Comparison of ENCODE assay signal across 15 mouse cellular contexts in genomic region chr14:32145809-32146511, GRCm38 (mm10). TPM values are rescaled to one million over a fixed set of nuclear protein-coding genes. Genes with fewer than 3 reads are reported as not detected.
A peak's percentile ranks its signal among the peaks of the same experiment; 100 is the strongest.
DNase-seq lines count a peak whose midpoint lies in the region; ATAC-seq and TF ChIP-seq lines count a peak whose summit lies in the region.
"Had no signal": no experiment of that assay in that cellular context is flagged by ENCODE, and none has a peak within 500 bp of the region (broad histone marks: within the 10 kb centered on the region; RNA-seq: fewer than 3 reads in every experiment).

No protein-coding gene starts in this region.

- WGBS in forebrain, embryonic 10.5 days: 85% methylated on average over 7 of the region's 7 CpGs
- 88% methylated on average over 7 of the region's 7 CpGs for WGBS in forebrain, postnatal 0 days
- WGBS in kidney, embryonic 16.5 days: 50% methylated on average over 7 of the region's 7 CpGs
- WGBS in liver, embryonic 12.5 days (ENCODE audit: insufficient replicate concordance): 16% methylated on average over 7 of the region's 7 CpGs
- WGBS in stomach, embryonic 15.5 days: 68% methylated on average over 7 of the region's 7 CpGs

- DNase-seq in forebrain, embryonic 10.5 days (ENCODE audit: extremely low spot score, low spot score): no peak
- DNase-seq in forebrain, postnatal 0 days: no peak
- peak; percentile 11 to 27 for DNase-seq in kidney, postnatal 4 days
- DNase-seq in thymus, postnatal 4 days: no peak
- DNase-seq in left cerebral cortex, postnatal 10 days (ENCODE audit: extremely low spot score in 1 of 2, low spot score in 2 of 2): no peak
- DNase-seq: gastrocnemius, postnatal 25 days had no signal

- H3K4me2 ChIP-seq in forebrain, postnatal 0 days (ENCODE audit: low read depth): no peak overlapping the region
- H3K4me2 ChIP-seq in kidney, embryonic 16.5 days (replicated peaks; ENCODE audit: low read depth, low read length): no peak overlapping the region
- peak overlapping the region; percentile 69 for H3K4me2 ChIP-seq in liver, embryonic 12.5 days
- H3K4me2 ChIP-seq in stomach, embryonic 15.5 days: no peak overlapping the region
- H3K4me2 ChIP-seq: limb, embryonic 13.5 days had no signal

- no peaks in the 10 kb centered on the region for H3K27me3 ChIP-seq in forebrain, embryonic 10.5 days (ENCODE audit: poor library complexity, severe bottlenecking)
- H3K27me3 ChIP-seq in forebrain, postnatal 0 days (ENCODE audit: insufficient read depth, low read length): no peaks in the 10 kb centered on the region
- H3K27me3 ChIP-seq in kidney, embryonic 16.5 days (ENCODE audit: insufficient read depth, low read length): no peaks in the 10 kb centered on the region
- H3K27me3 ChIP-seq in liver, embryonic 12.5 days (replicated peaks): no peaks in the 10 kb centered on the region
- no peaks in the 10 kb centered on the region for H3K27me3 ChIP-seq in stomach, embryonic 15.5 days (replicated peaks)
- H3K27me3 ChIP-seq: limb, embryonic 13.5 days had no signal

- H3K4me1 ChIP-seq in forebrain, embryonic 10.5 days: no peaks in the 10 kb centered on the region
- no peaks in the 10 kb centered on the region for H3K4me1 ChIP-seq in forebrain, postnatal 0 days (ENCODE audit: insufficient read depth)
- H3K4me1 ChIP-seq in kidney, embryonic 16.5 days (ENCODE audit: insufficient read depth, low read length): no peaks in the 10 kb centered on the region
- H3K4me1 ChIP-seq in liver, embryonic 12.5 days: peaks cover 44% of the 10 kb centered on the region
- H3K4me1 ChIP-seq in stomach, embryonic 15.5 days: no peaks in the 10 kb centered on the region
- H3K4me1 ChIP-seq: embryonic facial prominence, embryonic 10.5 days; limb, embryonic 13.5 days had no signal

- intact Hi-C loops in left cerebral cortex, postnatal 10 days (cut with DNase I): no loop called here

- peak overlapping the region; percentile 65; the same call in 1 of the 2 replicates for H3K27ac ChIP-seq in forebrain, embryonic 10.5 days
- H3K27ac ChIP-seq in forebrain, postnatal 0 days (ENCODE audit: low read depth, low read length): no peak overlapping the region
- no peak overlapping the region for H3K27ac ChIP-seq in kidney, embryonic 16.5 days (ENCODE audit: low read length)
- H3K27ac ChIP-seq in liver, embryonic 12.5 days: peak overlapping the region; percentile 96
- H3K27ac ChIP-seq in stomach, embryonic 15.5 days: no peak overlapping the region
- H3K27ac ChIP-seq: embryonic facial prominence, embryonic 10.5 days; layer of hippocampus, adult 2 months; limb, embryonic 13.5 days had no signal

- no peaks in the 10 kb centered on the region for H3K36me3 ChIP-seq in forebrain, embryonic 10.5 days (replicated peaks)
- no peaks in the 10 kb centered on the region for H3K36me3 ChIP-seq in forebrain, postnatal 0 days (ENCODE audit: insufficient read depth)
- H3K36me3 ChIP-seq in kidney, embryonic 16.5 days (ENCODE audit: insufficient read depth, low read length): no peaks in the 10 kb centered on the region
- H3K36me3 ChIP-seq in liver, embryonic 12.5 days: no peaks in the 10 kb centered on the region
- no peaks in the 10 kb centered on the region for H3K36me3 ChIP-seq in stomach, embryonic 15.5 days
- H3K36me3 ChIP-seq: embryonic facial prominence, embryonic 10.5 days; limb, embryonic 13.5 days had no signal

- no peak for ATAC-seq in forebrain, postnatal 0 days
- ATAC-seq in kidney, embryonic 16.5 days (ENCODE audit: low FRiP score, low TSS enrichment): no peak
- ATAC-seq in liver, embryonic 12.5 days: peak; percentile 96
- peak; percentile 91 for ATAC-seq in stomach, embryonic 15.5 days (ENCODE audit: insufficient read depth, low FRiP score, low read depth)
- ATAC-seq: forebrain, embryonic 14.5 days; hindbrain, embryonic 16.5 days had no signal

- no peak for TF ChIP-seq CTCF in forebrain, postnatal 0 days (IDR thresholded peaks at IDR 0.05; ENCODE audit: low read depth)

- peaks cover 12% of the 10 kb centered on the region for H3K9me3 ChIP-seq in forebrain, embryonic 10.5 days
- H3K9me3 ChIP-seq in forebrain, postnatal 0 days (ENCODE audit: low read length): 0 out of 2 replicates have a peak, but pooled peaks cover 4% of the 10 kb centered on the region
- peaks cover 11% of the 10 kb centered on the region; the same call in 1 of the 2 replicates for H3K9me3 ChIP-seq in kidney, embryonic 16.5 days (ENCODE audit: low read length)
- peaks cover 12% of the 10 kb centered on the region; the same call in 1 of the 2 replicates for H3K9me3 ChIP-seq in liver, embryonic 12.5 days (replicated peaks)
- no peaks in the 10 kb centered on the region for H3K9me3 ChIP-seq in stomach, embryonic 15.5 days

- no peak overlapping the region for H3K9ac ChIP-seq in forebrain, postnatal 0 days
- H3K9ac ChIP-seq in kidney, embryonic 16.5 days (replicated peaks; ENCODE audit: low read length): no peak overlapping the region
- H3K9ac ChIP-seq in liver, embryonic 12.5 days: peak overlapping the region; percentile 72
- H3K9ac ChIP-seq in stomach, embryonic 15.5 days: no peak overlapping the region
- H3K9ac ChIP-seq: limb, embryonic 13.5 days had no signal

- H3K4me3 ChIP-seq in forebrain, embryonic 10.5 days: no peak overlapping the region
- no peak overlapping the region for H3K4me3 ChIP-seq in forebrain, postnatal 0 days (ENCODE audit: low read depth, low read length)
- H3K4me3 ChIP-seq in kidney, embryonic 16.5 days (ENCODE audit: low read length): no peak overlapping the region
- peak overlapping the region; percentile 50 for H3K4me3 ChIP-seq in liver, embryonic 12.5 days
- H3K4me3 ChIP-seq in stomach, embryonic 15.5 days (replicated peaks): no peak overlapping the region
- H3K4me3 ChIP-seq: embryonic facial prominence, embryonic 10.5 days; layer of hippocampus, adult 2 months; limb, embryonic 13.5 days had no signal

RNA-seq across cellular contexts. Expression of gene Msmb, which starts 4.1 kb away (rescaled TPM):
- polyA plus RNA-seq in forebrain, embryonic 10.5 days (2016; fragmentation: Nextera tagmentation; extraction: Ambion mirVana): not detected in 2 replicates
- not detected in 2 replicates for total RNA-seq in forebrain, postnatal 0 days (2014; rRNA removed)
- not detected in 2 replicates for polyA plus RNA-seq in forebrain, postnatal 0 days (2015; fragmentation: Nextera tagmentation; extraction: Ambion mirVana)
- not detected in 2 replicates for polyA plus RNA-seq in kidney, embryonic 16.5 days (2015; fragmentation: Nextera tagmentation; extraction: Ambion mirVana)
- 0.36 and 0.50 TPM in 2 replicates for polyA plus RNA-seq in liver, embryonic 12.5 days (2016; fragmentation: Nextera tagmentation; extraction: Ambion mirVana)
- polyA plus RNA-seq in stomach, embryonic 15.5 days (2015; fragmentation: Nextera tagmentation; extraction: Ambion mirVana): not detected in 2 replicates
- total RNA-seq in left cerebral cortex, postnatal 10 days (2021): not detected
- total RNA-seq: ES-E14; gastrocnemius, postnatal 25 days; layer of hippocampus, adult 2 months had no signal
- polyA plus RNA-seq: embryonic facial prominence, embryonic 10.5 days; forebrain, embryonic 14.5 days; hindbrain, embryonic 16.5 days; limb, embryonic 13.5 days had no signal

RNA-seq across cellular contexts. Expression of gene Ncoa4, which starts 13.7 kb away (rescaled TPM):
- 69.6 and 82.1 TPM in 2 replicates for polyA plus RNA-seq in forebrain, embryonic 10.5 days (2016; fragmentation: Nextera tagmentation; extraction: Ambion mirVana)
- 143 and 153 TPM in 2 replicates for total RNA-seq in forebrain, postnatal 0 days (2014; rRNA removed)
- 77.9 and 83.8 TPM in 2 replicates for polyA plus RNA-seq in forebrain, postnatal 0 days (2015; fragmentation: Nextera tagmentation; extraction: Ambion mirVana)
- 115 and 119 TPM in 2 replicates for polyA plus RNA-seq in kidney, embryonic 16.5 days (2015; fragmentation: Nextera tagmentation; extraction: Ambion mirVana)
- polyA plus RNA-seq in liver, embryonic 12.5 days (2016; fragmentation: Nextera tagmentation; extraction: Ambion mirVana): 289 and 291 TPM in 2 replicates
- 122 and 136 TPM in 2 replicates for polyA plus RNA-seq in stomach, embryonic 15.5 days (2015; fragmentation: Nextera tagmentation; extraction: Ambion mirVana)
- 100 to 1,000 TPM; 121 to 130 TPM for total RNA-seq in left cerebral cortex, postnatal 10 days (2021)

RNA-seq across cellular contexts. Expression of gene Timm23, which starts 55.7 kb away (rescaled TPM):
- 356 and 363 TPM in 2 replicates for polyA plus RNA-seq in forebrain, embryonic 10.5 days (2016; fragmentation: Nextera tagmentation; extraction: Ambion mirVana)
- 123 and 160 TPM in 2 replicates for total RNA-seq in forebrain, postnatal 0 days (2014; rRNA removed)
- polyA plus RNA-seq in forebrain, postnatal 0 days (2015; fragmentation: Nextera tagmentation; extraction: Ambion mirVana): 253 and 292 TPM in 2 replicates
- polyA plus RNA-seq in kidney, embryonic 16.5 days (2015; fragmentation: Nextera tagmentation; extraction: Ambion mirVana): 272 and 302 TPM in 2 replicates
- 280 and 286 TPM in 2 replicates for polyA plus RNA-seq in liver, embryonic 12.5 days (2016; fragmentation: Nextera tagmentation; extraction: Ambion mirVana)
- 203 and 260 TPM in 2 replicates for polyA plus RNA-seq in stomach, embryonic 15.5 days (2015; fragmentation: Nextera tagmentation; extraction: Ambion mirVana)
- total RNA-seq in left cerebral cortex, postnatal 10 days (2021): 10 to 100 TPM; 62.1 to 75.7 TPM

RNA-seq across cellular contexts. Expression of gene Parg, which starts 55.8 kb away (rescaled TPM):
- 45.2 and 51.9 TPM in 2 replicates for polyA plus RNA-seq in forebrain, embryonic 10.5 days (2016; fragmentation: Nextera tagmentation; extraction: Ambion mirVana)
- 46.9 and 56.0 TPM in 2 replicates for total RNA-seq in forebrain, postnatal 0 days (2014; rRNA removed)
- 27.8 and 28.9 TPM in 2 replicates for polyA plus RNA-seq in forebrain, postnatal 0 days (2015; fragmentation: Nextera tagmentation; extraction: Ambion mirVana)
- polyA plus RNA-seq in kidney, embryonic 16.5 days (2015; fragmentation: Nextera tagmentation; extraction: Ambion mirVana): 40.8 and 43.1 TPM in 2 replicates
- 22.7 and 26.1 TPM in 2 replicates for polyA plus RNA-seq in liver, embryonic 12.5 days (2016; fragmentation: Nextera tagmentation; extraction: Ambion mirVana)
- polyA plus RNA-seq in stomach, embryonic 15.5 days (2015; fragmentation: Nextera tagmentation; extraction: Ambion mirVana): 34.2 and 41.6 TPM in 2 replicates
- 10 to 100 TPM; 36.8 to 38.4 TPM for total RNA-seq in left cerebral cortex, postnatal 10 days (2021)

Comparison
In these comparisons a context has a peak if more than half of its experiments do, and no peak if none do; other contexts are left out.
1. H3K27ac ChIP-seq: peak in forebrain, embryonic 10.5 days (single experiment) and liver, embryonic 12.5 days (single experiment); none in forebrain, postnatal 0 days (single experiment), kidney, embryonic 16.5 days (single experiment) and stomach, embryonic 15.5 days (single experiment).
2. DNase-seq: peak in kidney, postnatal 4 days (2 of 2); none in forebrain, embryonic 10.5 days (single experiment), forebrain, postnatal 0 days (single experiment), thymus, postnatal 4 days (single experiment) and left cerebral cortex, postnatal 10 days (0 of 2).
3. ATAC-seq: peak in liver, embryonic 12.5 days (single experiment) and stomach, embryonic 15.5 days (single experiment); none in forebrain, postnatal 0 days (single experiment) and kidney, embryonic 16.5 days (single experiment).